Mouse (Mus musculus) erythroblast, adult 5-6 weeks (primary cell): ENCODE data around the gene Rad17. TPM values are rescaled to one million over a fixed set of nuclear protein-coding genes. Genes with fewer than 3 reads are reported as not detected.
A peak's percentile ranks its signal among the peaks of the same experiment; 100 is the strongest.

Experiments
- ATAC-seq: replicated peaks from 2 replicates; pipeline ENCODE4 v1.8.0; 2016; ENCODE audit warnings: moderate number of reproducible peaks, mild to moderate bottlenecking, moderate TSS enrichment, inconsistent platforms; ENCODE audit not compliant: poor library complexity, low FRiP score, severe bottlenecking
- total RNA-seq, 2 experiments: library from RNA; stranded (forward) in 1 of 2; stranded (reverse) in 1 of 2; fragments of 150-400 nt in 1 of 2; fragments of 200-764, 138-1000 nt in 1 of 2; gene quantifications; 2 replicates each; pipeline versions ENCODE4 v1.2.3 to v1.2.4; 2015 to 2017; ENCODE audit warnings: low replicate concordance in 2 of 2

The Rad17 gene
- total RNA-seq, 2 experiments from 2014 or later: 14.7 to 19.2 TPM

GRCm38 (mm10) chr13:100616181-100617087, 34.4 kb downstream of the Rad17 start, which contains the start of gene Marveld2:
Gene Marveld2 (minus strand): TSS chr13:100616971.
- ATAC-seq: peak; percentile 90

GRCm38 (mm10) chr13:100612903-100613302, 37.9 kb downstream of the Rad17 start:
- no peak for ATAC-seq

- no peak for ATAC-seq
Measured at GRCm38 (mm10) chr13:100612251-100612650, 38.6 kb downstream of the Rad17 start.

GRCm38 (mm10) chr13:100611266-100611665, 39.6 kb downstream of the Rad17 start:
- ATAC-seq: no peak

- ATAC-seq: no peak
Measured at GRCm38 (mm10) chr13:100607756-100608155, 43.1 kb downstream of the Rad17 start.

DNA sequence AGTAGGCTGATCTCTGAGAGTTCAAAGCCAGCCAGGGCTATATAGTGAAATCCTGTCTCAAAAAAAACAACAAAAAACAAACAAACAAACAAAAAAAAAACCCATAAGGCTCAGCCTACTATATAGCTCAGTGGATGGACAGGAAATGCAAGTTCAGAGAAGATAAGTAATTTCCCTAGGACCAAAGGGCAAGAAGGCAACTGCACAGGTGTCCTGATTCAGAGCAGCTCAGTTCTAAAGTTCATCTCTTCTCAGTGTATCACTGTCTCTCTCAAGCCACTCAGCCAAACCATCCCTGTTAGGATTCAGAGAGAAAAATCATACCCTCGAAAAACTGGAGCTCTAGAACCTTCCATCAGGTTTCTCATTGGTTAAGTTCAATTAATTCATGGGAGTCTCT, 45.0 kb downstream of the Rad17 start:
- no peak for ATAC-seq

DNA sequence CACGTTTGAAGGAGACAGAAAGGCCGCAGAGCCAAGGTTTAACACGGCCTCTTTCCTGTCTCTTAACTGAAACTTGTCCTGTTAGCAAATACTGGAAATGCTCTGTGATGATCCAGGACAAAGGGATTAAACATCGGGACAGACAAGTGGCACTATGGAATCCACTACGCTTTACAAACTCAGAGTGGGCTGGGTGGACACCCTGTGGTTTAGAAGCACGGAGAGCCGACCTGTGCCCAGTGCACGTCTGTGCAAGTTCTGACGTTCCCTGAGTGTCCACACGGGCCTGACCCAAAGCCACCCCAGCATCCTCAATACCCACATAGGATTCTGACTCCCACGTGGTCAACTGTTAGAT, 47.1 kb downstream of the Rad17 start:
- no peak for ATAC-seq

- ATAC-seq: no peak
Measured at GRCm38 (mm10) chr13:100603031-100603737, 47.7 kb downstream of the Rad17 start.

GRCm38 (mm10) chr13:100602239-100602902, 48.5 kb downstream of the Rad17 start:
- ATAC-seq: no peak

DNA sequence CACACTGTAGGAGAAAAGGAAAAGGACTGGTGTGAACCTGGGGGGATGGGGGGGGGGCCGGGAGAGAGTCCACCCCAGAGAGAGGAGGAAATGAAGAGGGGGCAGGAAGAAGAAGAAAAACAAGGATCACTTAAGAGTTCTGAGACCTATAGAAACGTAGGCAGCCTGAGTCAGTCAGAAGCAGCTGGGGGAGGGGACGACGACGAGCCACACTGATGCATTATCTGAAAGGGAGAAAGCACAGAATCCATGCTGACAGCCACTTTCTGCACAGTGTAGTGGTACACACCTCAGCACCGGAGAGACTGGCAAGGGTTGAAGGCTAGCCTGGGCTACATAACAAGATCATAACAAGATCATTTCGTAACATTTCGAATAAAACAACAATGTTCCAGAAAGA, 49.8 kb downstream of the Rad17 start:
- ATAC-seq: no peak

DNA sequence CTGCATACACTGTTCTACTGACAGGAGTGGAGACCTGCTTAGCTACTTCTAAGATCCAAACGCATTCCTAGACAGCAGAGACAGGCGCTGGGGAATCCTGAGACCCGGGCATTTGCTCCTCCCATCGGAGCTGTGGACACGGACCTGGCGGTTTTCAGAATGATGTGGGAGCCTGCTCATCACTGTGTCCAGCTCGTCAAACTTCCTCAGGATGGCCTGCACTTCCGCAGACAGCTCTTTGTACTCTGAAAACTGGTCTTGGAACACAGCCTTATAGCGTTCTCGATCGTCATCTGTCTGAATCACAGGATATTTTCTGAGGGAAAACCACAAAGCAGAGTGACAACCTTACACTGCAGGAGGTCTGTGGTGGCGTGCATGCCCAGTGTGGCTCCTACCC, 50.5 kb downstream of the Rad17 start:
- no peak for ATAC-seq

DNA sequence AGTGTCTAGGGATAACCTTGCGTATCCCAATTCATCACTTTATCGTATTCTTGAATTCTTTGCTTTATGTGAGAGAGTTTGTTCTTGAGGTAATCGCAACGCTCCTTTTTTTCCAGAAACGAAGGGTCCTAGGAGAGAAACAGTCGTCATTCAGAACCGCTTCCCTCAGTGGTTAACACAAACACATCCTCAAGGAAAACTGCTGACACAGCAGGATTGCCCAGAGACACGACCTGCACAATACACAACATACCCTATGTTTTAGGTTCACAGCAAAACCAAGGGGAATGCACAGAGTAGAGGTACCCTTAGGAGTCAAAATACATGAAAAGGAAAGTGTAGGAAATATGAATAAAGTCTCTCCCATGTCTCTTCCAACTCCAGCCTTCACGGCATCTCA, 53.6 kb downstream of the Rad17 start:
- no peak for ATAC-seq

DNA sequence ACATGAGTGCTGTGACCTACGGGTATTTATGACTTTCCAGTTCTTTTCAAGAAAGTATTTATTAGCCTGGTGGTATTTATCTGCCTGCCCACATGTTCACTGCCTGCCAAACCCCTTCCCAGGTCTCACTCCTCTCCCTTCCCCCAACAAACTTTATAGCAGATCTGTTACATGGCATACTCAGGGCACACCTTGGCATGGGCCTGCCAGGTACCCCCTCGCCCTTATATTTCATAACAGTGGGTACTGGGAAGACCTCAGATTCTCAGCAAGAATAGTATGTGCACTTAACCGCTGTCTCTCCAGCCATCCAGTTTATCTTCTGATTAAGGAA, 55.3 kb downstream of the Rad17 start:
- ATAC-seq: no peak

GRCm38 (mm10) chr13:100594838-100595551, 55.9 kb downstream of the Rad17 start:
- 0 out of 2 replicates have a peak, but pooled peaks have one; percentile 32 for ATAC-seq

DNA sequence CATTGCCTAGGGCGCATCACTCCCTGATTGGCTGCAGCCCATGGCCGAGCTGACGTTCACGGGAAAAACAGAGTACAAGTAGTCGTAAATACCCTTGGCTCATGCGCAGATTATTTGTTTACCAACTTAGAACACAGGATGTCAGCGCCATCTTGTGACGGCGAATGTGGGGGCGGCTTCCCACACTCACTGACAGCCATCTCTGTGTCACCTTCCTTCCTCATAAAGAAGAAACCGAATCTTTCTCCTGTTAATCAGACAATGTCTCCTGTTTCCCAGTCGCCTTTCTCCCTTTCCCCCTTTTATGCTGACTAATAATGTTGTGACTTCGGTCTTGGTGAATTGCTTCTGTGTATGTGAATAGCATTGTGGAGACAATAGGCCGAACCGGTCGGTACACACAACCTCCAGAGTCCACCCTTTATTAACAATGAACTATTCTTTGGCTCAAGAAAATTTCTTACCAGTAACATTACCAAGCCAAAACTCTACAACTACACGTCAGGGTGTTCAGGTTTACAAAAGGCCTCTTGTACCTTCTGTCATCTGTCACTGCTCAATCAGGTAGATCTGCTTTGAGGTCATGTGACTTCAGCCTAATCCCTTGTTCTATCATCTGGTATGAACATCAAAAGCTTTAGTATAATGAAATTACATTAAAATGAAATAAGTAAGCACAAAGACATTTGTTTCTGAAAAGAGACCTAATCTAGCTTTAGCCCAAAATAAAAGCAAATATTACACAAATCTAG, 56.6 kb downstream of the Rad17 start:
- peak; percentile 94 for ATAC-seq

DNA sequence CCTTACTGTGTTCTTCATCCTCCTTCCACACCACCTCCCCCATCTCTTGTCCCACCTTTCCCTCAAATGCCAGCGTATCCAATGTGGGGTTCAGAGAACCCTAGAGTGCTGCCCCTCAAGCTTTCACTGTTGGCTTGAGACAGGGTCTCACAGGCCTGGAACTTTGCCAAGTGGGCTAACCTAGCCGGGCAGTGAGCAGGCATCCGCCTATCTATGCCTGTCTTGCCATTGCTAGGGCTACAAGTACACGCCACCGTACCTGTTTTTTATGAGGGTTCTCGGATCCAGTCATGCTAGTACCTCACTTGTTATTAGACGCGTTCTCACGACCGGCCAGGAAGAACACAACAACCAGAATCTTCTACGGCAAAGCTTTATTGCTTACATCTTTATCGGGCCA, 62.2 kb downstream of the Rad17 start:
- ATAC-seq: peak; percentile 64

GRCm38 (mm10) chr13:100582144-100582543, 68.7 kb downstream of the Rad17 start:
- no peak for ATAC-seq

DNA sequence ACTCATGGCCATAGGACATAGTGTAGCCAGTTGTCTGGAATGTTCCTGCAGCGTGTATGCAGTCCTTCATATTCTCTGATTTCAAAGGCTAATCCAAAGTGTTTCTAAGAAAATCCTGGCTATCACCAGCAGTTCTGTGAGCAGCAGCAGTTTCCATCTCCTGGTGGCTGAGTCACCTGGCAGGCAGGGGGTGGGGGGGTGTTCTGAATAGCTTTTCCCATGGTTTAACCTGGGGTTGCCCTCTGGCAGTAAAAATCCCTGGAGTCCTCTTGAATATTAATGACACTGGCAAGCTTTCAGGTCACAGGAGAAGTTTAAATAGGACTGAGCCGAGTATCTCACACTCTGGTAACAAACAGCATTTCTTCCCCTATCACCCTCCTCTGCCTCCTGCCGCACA, 69.2 kb downstream of the Rad17 start:
- no peak for ATAC-seq

- no peak for ATAC-seq
Measured at GRCm38 (mm10) chr13:100579951-100580350, 70.9 kb downstream of the Rad17 start.
